Mouse (Mus musculus) MEL (cell line): Measurements from ENCODE around the gene Tbx15. TPM values are rescaled to one million over a fixed set of nuclear protein-coding genes. Genes with fewer than 3 reads are reported as not detected.

ENCODE experiments used
- DNase-seq: peaks from one replicate; pipeline ENCODE4 v3.0.0; 2011; ENCODE audit warnings: low read depth, low spot score
- H3K27ac ChIP-seq: 2 replicates; pipeline ENCODE4 v1.5.1; 2012; ENCODE audit warnings: low read depth, mild to moderate bottlenecking, control low read depth, low read length, moderate library complexity; ENCODE audit not compliant: control insufficient read depth
- H3K27me3 ChIP-seq, 2 experiments: fragments of 150-350 bp in 1 of 2; sonication (generic) in 1 of 2; 2 replicates each; pipeline ENCODE4 v1.6.1; 2012; ENCODE audit warnings: low read length in 2 of 2, mild to moderate bottlenecking in 2 of 2, improper control_type of control experiment in 1 of 2, moderate library complexity in 1 of 2; ENCODE audit not compliant: insufficient read depth in 2 of 2, control insufficient read depth in 1 of 2
- H3K36me3 ChIP-seq, 2 experiments: 2 replicates each; pipeline ENCODE4 v1.6.1; 2012 to 2014; ENCODE audit warnings: low read length in 2 of 2, improper control_type of control experiment in 1 of 2, inconsistent platforms in 1 of 2, mild to moderate bottlenecking in 1 of 2; ENCODE audit not compliant: insufficient read depth in 2 of 2, control insufficient read depth in 1 of 2
- H3K4me1 ChIP-seq, 2 experiments: fragments of 150-350 bp in 1 of 2; sonication (generic) in 1 of 2; 2 replicates each; pipeline ENCODE4 v1.6.1; 2012; ENCODE audit warnings: low read length in 2 of 2, improper control_type of control experiment in 1 of 2, mild to moderate bottlenecking in 1 of 2; ENCODE audit not compliant: insufficient read depth in 2 of 2, control insufficient read depth in 1 of 2
- H3K4me3 ChIP-seq, 2 experiments: fragments of 150-350 bp in 1 of 2; sonication (generic) in 1 of 2; 2 replicates each; pipeline ENCODE4 v1.5.1; 2012; ENCODE audit warnings: low read depth in 2 of 2, low read length in 2 of 2, mild to moderate bottlenecking in 2 of 2, moderate library complexity in 2 of 2, control low read depth in 1 of 2, improper control_type of control experiment in 1 of 2; ENCODE audit not compliant: control insufficient read depth in 1 of 2, insufficient read depth in 1 of 2
- H3K79me2 ChIP-seq: 2 replicates; pipeline ENCODE4 v1.6.1; 2012; ENCODE audit warnings: mild to moderate bottlenecking, low read length, moderate library complexity; ENCODE audit not compliant: control insufficient read depth, poor library complexity, insufficient read depth
- H3K9ac ChIP-seq: 2 replicates; pipeline ENCODE4 v1.6.1; 2012; ENCODE audit warnings: low read depth, mild to moderate bottlenecking, control low read depth, low read length, moderate library complexity; ENCODE audit not compliant: control insufficient read depth, poor library complexity, severe bottlenecking
- H3K9me3 ChIP-seq: fragments of 150-350 bp; sonication (generic); replicated peaks from 2 replicates; pipeline ENCODE4 v1.6.1; 2012; ENCODE audit warnings: mild to moderate bottlenecking, low read length, improper control_type of control experiment, moderate library complexity; ENCODE audit not compliant: insufficient read depth
- CHD1 ChIP-seq: IDR thresholded peaks from 2 replicates; pipeline ENCODE4 v1.6.1; 2012; ENCODE audit warnings: low read depth, mild to moderate bottlenecking, inconsistent platforms, low read length, improper control_type of control experiment
- CHD2 ChIP-seq: IDR thresholded peaks from 2 replicates; pipeline ENCODE4 v1.6.1; 2011; ENCODE audit warnings: low read length, improper control_type of control experiment
- CTCF ChIP-seq, 3 experiments: IDR thresholded peaks in 2 of 3; conservative IDR thresholded peaks in 1 of 3; 2 replicates each; pipeline ENCODE4 v1.5.1; 2011 to 2012; ENCODE audit warnings: low read length in 3 of 3, low read depth in 2 of 3, mild to moderate bottlenecking in 2 of 3, improper control_type of control experiment in 1 of 3, inconsistent platforms in 1 of 3, mixed read lengths in 1 of 3, moderate library complexity in 1 of 3; ENCODE audit not compliant: control insufficient read depth in 1 of 3, insufficient read depth in 1 of 3, poor library complexity in 1 of 3, severe bottlenecking in 1 of 3
- EP300 ChIP-seq, 2 experiments: IDR thresholded peaks; 2 replicates each; pipeline ENCODE4 v1.6.1; 2011; ENCODE audit warnings: improper control_type of control experiment in 2 of 2, low read length in 2 of 2, low read depth in 1 of 2, mild to moderate bottlenecking in 1 of 2
- GATA1 ChIP-seq: IDR thresholded peaks from 2 replicates; pipeline ENCODE4 v1.6.1; 2011; ENCODE audit warnings: low read depth, low read length, improper control_type of control experiment
- HCFC1 ChIP-seq: IDR thresholded peaks from 2 replicates; pipeline ENCODE4 v1.6.1; 2012; ENCODE audit warnings: low read depth, mild to moderate bottlenecking, inconsistent platforms, low read length, improper control_type of control experiment, moderate library complexity
- JUND ChIP-seq: IDR thresholded peaks from 2 replicates; pipeline ENCODE4 v1.6.1; 2011; ENCODE audit warnings: low read depth, mild to moderate bottlenecking, improper control_type of control experiment, low read length
- KAT2A ChIP-seq: conservative IDR thresholded peaks from 2 replicates; pipeline ENCODE4 v1.6.1; 2012; ENCODE audit warnings: low read depth, low read length, improper control_type of control experiment, inconsistent platforms
- MAFK ChIP-seq: IDR thresholded peaks from 2 replicates; pipeline ENCODE4 v1.6.1; 2011; ENCODE audit warnings: low read depth, mild to moderate bottlenecking, low read length, improper control_type of control experiment, borderline replicate concordance
- MAX ChIP-seq: IDR thresholded peaks from 2 replicates; pipeline ENCODE4 v1.6.1; 2011; ENCODE audit warnings: low read length, improper control_type of control experiment
- MEF2A ChIP-seq: IDR thresholded peaks from 2 replicates; pipeline ENCODE4 v1.6.1; 2014; ENCODE audit warnings: low read depth, mild to moderate bottlenecking, inconsistent platforms, low read length, improper control_type of control experiment; ENCODE audit not compliant: poor library complexity, insufficient replicate concordance, severe bottlenecking; ENCODE audit errors: extremely low read depth
- MYB ChIP-seq: IDR thresholded peaks from 2 replicates; pipeline ENCODE4 v1.6.1; 2011; ENCODE audit warnings: mild to moderate bottlenecking, low read depth, low read length, improper control_type of control experiment
- NELFE ChIP-seq: IDR thresholded peaks from 2 replicates; pipeline ENCODE4 v1.6.1; 2011; ENCODE audit warnings: low read depth, low read length, improper control_type of control experiment
- NRF1 ChIP-seq: IDR thresholded peaks from 2 replicates; pipeline ENCODE4 v1.6.1; 2014; ENCODE audit warnings: low read depth, mild to moderate bottlenecking, inconsistent platforms, low read length, improper control_type of control experiment, moderate library complexity; ENCODE audit not compliant: poor library complexity, insufficient read depth, severe bottlenecking
- POLR2A ChIP-seq, 2 experiments: IDR thresholded peaks; 2 replicates each; pipeline ENCODE4 v1.6.1; 2011 to 2012; ENCODE audit warnings: low read length in 2 of 2, mild to moderate bottlenecking in 2 of 2, control low read depth in 1 of 2, improper control_type of control experiment in 1 of 2, low read depth in 1 of 2, moderate library complexity in 1 of 2; ENCODE audit not compliant: control insufficient read depth in 1 of 2, insufficient read depth in 1 of 2, poor library complexity in 1 of 2
- POLR2AphosphoS2 ChIP-seq: IDR thresholded peaks from 2 replicates; pipeline ENCODE4 v1.6.1; 2011; ENCODE audit warnings: low read length, improper control_type of control experiment
- POLR2AphosphoS5 ChIP-seq: IDR thresholded peaks from 2 replicates; pipeline ENCODE4 v1.6.1; 2012; ENCODE audit warnings: low read depth, borderline replicate concordance, mild to moderate bottlenecking, inconsistent platforms, low read length, moderate library complexity, mixed read lengths
- RAD21 ChIP-seq: IDR thresholded peaks from 2 replicates; pipeline ENCODE4 v1.6.1; 2011; ENCODE audit warnings: mild to moderate bottlenecking, low read depth, low read length, improper control_type of control experiment
- SMC3 ChIP-seq: IDR thresholded peaks from 2 replicates; pipeline ENCODE4 v1.6.1; 2011; ENCODE audit warnings: low read depth, low read length, improper control_type of control experiment
- TAL1 ChIP-seq: IDR thresholded peaks from 2 replicates; pipeline ENCODE4 v1.6.1; 2012; ENCODE audit warnings: mild to moderate bottlenecking, inconsistent platforms, low read length, moderate library complexity, mixed read lengths
- TCF12 ChIP-seq: IDR thresholded peaks from 2 replicates; pipeline ENCODE4 v1.6.1; 2014; ENCODE audit warnings: low read depth, mild to moderate bottlenecking, inconsistent platforms, low read length, improper control_type of control experiment, moderate library complexity
- USF1 ChIP-seq: IDR thresholded peaks from 2 replicates; pipeline ENCODE4 v1.6.1; 2014; ENCODE audit warnings: low read depth, mild to moderate bottlenecking, inconsistent platforms, low read length, improper control_type of control experiment, moderate library complexity
- USF2 ChIP-seq, 2 experiments: IDR thresholded peaks; 2 replicates each; pipeline ENCODE4 v1.6.1; 2011 to 2012; ENCODE audit warnings: improper control_type of control experiment in 2 of 2, low read length in 2 of 2, borderline replicate concordance in 1 of 2, inconsistent platforms in 1 of 2, low read depth in 1 of 2, mild to moderate bottlenecking in 1 of 2; ENCODE audit not compliant: insufficient read depth in 1 of 2
- ZC3H11A ChIP-seq: IDR thresholded peaks from 2 replicates; pipeline ENCODE4 v1.6.1; 2012; ENCODE audit warnings: low read depth, mild to moderate bottlenecking, inconsistent platforms, low read length, improper control_type of control experiment
- ZKSCAN1 ChIP-seq: IDR thresholded peaks from 2 replicates; pipeline ENCODE4 v1.6.1; 2012; ENCODE audit warnings: low read depth, mild to moderate bottlenecking, inconsistent platforms, low read length, improper control_type of control experiment, moderate library complexity
- ZMIZ1 ChIP-seq: IDR thresholded peaks from 2 replicates; pipeline ENCODE4 v1.6.1; 2012; ENCODE audit warnings: low read depth, mild to moderate bottlenecking, inconsistent platforms, low read length, improper control_type of control experiment, moderate library complexity
- ZNF384 ChIP-seq: IDR thresholded peaks from 2 replicates; pipeline ENCODE4 v1.6.1; 2012; ENCODE audit warnings: low read depth, mild to moderate bottlenecking, inconsistent platforms, low read length, improper control_type of control experiment
- polyA plus RNA-seq, 2 experiments: library from polyadenylated mRNA; stranded (reverse) in 1 of 2; unstranded in 1 of 2; fragments of >175 nt in 1 of 2; fragments of >200 nt in 1 of 2; gene quantifications; 2 replicates each; pipeline versions ENCODE4 v1.2.1 to v1.2.4; 2012; ENCODE audit warnings: low replicate concordance in 2 of 2, low read depth in 1 of 2; ENCODE audit not compliant: insufficient read length in 2 of 2, insufficient read depth in 1 of 2, missing spikeins in 1 of 2
- total RNA-seq: library from RNA; depleted of rRNA; stranded (reverse); fragments of 300-350 nt; gene quantifications from 2 replicates; pipeline ENCODE4 v1.2.3, GENCODE M21; 2012

The Tbx15 gene
- total and polyA plus RNA-seq, 3 experiments: 8.9 to 13.0 TPM; not detected in 1

DNA sequence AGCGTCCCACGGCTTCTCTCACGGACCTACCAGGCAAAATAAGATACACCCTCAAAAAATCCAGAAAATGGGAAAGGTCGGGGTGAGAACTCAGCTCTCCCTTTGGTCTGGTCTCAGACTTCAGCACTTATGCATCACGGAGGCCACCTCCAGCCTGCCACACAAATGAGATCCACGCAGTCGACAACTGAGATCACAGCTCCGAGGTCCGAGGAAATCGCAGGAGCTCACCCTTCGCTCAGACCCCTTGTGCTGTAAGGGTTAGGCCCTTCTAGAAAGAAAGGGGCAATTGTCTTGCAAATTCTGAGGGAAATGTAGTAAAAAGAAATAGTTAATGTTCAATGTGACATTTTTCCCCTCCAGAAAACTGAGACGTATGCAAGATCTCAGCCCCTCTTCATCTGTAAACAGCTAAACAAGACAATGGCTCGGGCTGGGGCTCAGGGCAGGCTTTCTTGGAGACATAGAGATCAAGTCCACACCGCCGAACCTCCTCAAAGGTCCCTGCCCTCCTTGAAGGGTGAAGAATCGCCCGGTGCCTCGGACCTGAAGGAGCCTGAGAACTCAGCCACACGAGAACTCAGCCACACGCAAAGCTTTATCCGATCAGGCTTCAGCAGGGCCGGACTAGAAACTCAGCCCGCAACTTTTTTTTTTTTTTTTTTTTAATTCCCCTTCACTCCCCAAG lies 4.9 kb upstream of the Tbx15 start:
- no peak for DNase-seq
- TF ChIP-seq MYB (no peak), HCFC1 (no peak), MAFK (no peak), KAT2A (no peak), ZC3H11A (no peak), NRF1 (no peak), USF1 (no peak), POLR2AphosphoS2 (no peak), MAX (no peak), USF2 (IDR thresholded peaks at IDR 0.05; ENCODE audit: borderline replicate concordance in 1 of 2, insufficient read depth in 1 of 2, low read depth in 1 of 2, low read length in 2 of 2) (no peak), POLR2A (IDR thresholded peaks at IDR 0.05; ENCODE audit: control insufficient read depth in 1 of 2, insufficient read depth in 1 of 2, low read depth in 1 of 2, low read length in 2 of 2, poor library complexity in 1 of 2) (no peak), GATA1 (no peak), ZNF384 (no peak), TCF12 (no peak), ZKSCAN1 (no peak)
- 0 out of 4 replicates have a peak, but pooled peaks cover 0 to 5% of the 10 kb centered on the region in 2 experiments for H3K4me1 ChIP-seq
- no peak overlapping the region for H3K9ac ChIP-seq
- H3K9me3 ChIP-seq: no peaks in the 10 kb centered on the region
- no peaks in the 10 kb centered on the region for H3K36me3 ChIP-seq
- no peaks in the 10 kb centered on the region for H3K79me2 ChIP-seq
- H3K27me3 ChIP-seq: peaks cover 0 to 2% of the 10 kb centered on the region in 2 experiments; a peak in 1 of 4 replicates
- H3K4me3 ChIP-seq: no peak overlapping the region
- H3K27ac ChIP-seq: no peak overlapping the region

GRCm38 (mm10) chr3:99235804-99236755 lies 4.1 kb upstream of the Tbx15 start:
- H3K9me3 ChIP-seq: no peaks in the 10 kb centered on the region
- no peak overlapping the region for H3K27ac ChIP-seq
- no peak for DNase-seq
- no peak overlapping the region for H3K9ac ChIP-seq
- H3K4me3 ChIP-seq: no peak overlapping the region
- H3K4me1 ChIP-seq: 0 out of 4 replicates have a peak, but pooled peaks cover 0 to 5% of the 10 kb centered on the region in 2 experiments
- no peaks in the 10 kb centered on the region for H3K36me3 ChIP-seq
- peaks cover 0 to 2% of the 10 kb centered on the region in 2 experiments; a peak in 1 of 4 replicates for H3K27me3 ChIP-seq
- H3K79me2 ChIP-seq: no peaks in the 10 kb centered on the region
- TF ChIP-seq SMC3 (no peak), POLR2A (IDR thresholded peaks at IDR 0.05; ENCODE audit: control insufficient read depth in 1 of 2, insufficient read depth in 1 of 2, low read depth in 1 of 2, low read length in 2 of 2, poor library complexity in 1 of 2) (no peak), EP300 (IDR thresholded peaks at IDR 0.05; ENCODE audit: low read depth in 1 of 2, low read length in 2 of 2) (no peak), MAX (no peak), KAT2A (no peak), TCF12 (no peak), NELFE (no peak), TAL1 (no peak), CHD2 (no peak), POLR2AphosphoS2 (no peak), JUND (no peak), CTCF (IDR thresholded peaks at IDR 0.05 in 2 of 3, conservative IDR thresholded peaks at IDR 0.05 in 1 of 3; ENCODE audit: control insufficient read depth in 1 of 3, insufficient read depth in 1 of 3, low read depth in 2 of 3, low read length in 3 of 3, poor library complexity in 1 of 3, severe bottlenecking in 1 of 3) (no peak), ZMIZ1 (no peak), CHD1 (no peak), ZNF384 (no peak), RAD21 (no peak), MAFK (no peak), MEF2A (no peak), POLR2AphosphoS5 (no peak)
